Mouse (Mus musculus): ENCODE measurements around the gene Mmp23. TPM values are rescaled to one million over a fixed set of nuclear protein-coding genes. Genes with fewer than 3 reads are reported as not detected.

The Mmp23 gene
- polyA plus RNA-seq (2012; ENCODE audit: low replicate concordance), result 0.21 and 3.1 TPM in 2 replicates

GRCm38 (mm10) chr4:155653086-155653450 is at the start of gene Mmp23:
Gene Mmp23 (minus strand): TSS chr4:155653384.

DNA sequence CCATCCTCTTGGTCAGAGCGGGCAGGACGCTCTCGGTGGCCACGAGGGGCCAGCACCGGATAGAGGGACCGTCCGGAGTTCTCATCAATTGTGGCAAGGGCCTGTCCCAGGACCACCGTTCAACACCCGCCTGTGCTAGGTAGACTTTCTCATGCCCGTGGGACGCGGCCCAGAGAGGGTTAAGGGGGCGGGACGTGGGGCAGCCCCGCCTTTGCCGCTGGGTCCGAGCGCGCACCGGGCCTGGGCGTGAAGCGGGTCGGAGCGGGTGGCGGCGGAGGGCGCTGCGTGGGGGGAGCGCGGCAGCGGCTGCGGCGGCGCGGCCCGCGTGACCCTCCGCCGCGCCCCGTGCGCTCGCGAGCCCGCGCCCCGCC is 40.9 kb upstream of the Mmp23 start, which contains the start of gene Fndc10:
TSS of gene Fndc10 (plus strand) at position 232 of the 371 bp plus-strand sequence.

GRCm38 (mm10) chr4:155668689-155669597 is 15.8 kb upstream of the Mmp23 start, which contains the start of gene Mib2:
Gene Mib2 (minus strand): TSS chr4:155669198.

DNA sequence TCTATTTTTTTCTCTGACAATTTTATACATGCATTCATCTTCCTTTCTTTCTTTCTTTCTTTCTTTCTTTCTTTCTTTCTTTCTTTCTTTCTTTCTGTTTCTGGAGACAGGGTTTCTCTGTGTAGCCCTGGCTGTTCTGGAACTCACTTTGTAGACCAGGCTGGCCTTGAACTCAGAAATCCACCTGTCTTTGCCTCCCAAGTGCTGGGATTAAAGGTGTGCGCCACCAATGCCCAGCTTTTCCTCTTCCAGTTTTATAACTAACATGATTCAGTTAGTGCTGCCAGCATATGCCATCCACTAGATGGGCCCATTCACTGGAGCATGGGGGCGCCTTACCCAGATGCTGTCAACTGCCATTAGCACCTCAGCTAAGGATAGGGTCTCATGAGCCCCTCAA is 7.9 kb downstream of the Mmp23 start, which contains the start of gene Gm10563:
TSS of gene Gm10563 (minus strand) at position 101 of the 400 bp plus-strand sequence.

GRCm38 (mm10) chr4:155624338-155625291 is 28.6 kb downstream of the Mmp23 start, which contains the start of gene Cdk11b:
Gene Cdk11b (plus strand): TSS chr4:155624854.

GRCm38 (mm10) chr4:155601091-155601996 is 51.8 kb downstream of the Mmp23 start, which contains the start of gene Slc35e2:
Gene Slc35e2 (plus strand): TSS chr4:155601416.

Other genes starting within 250 kb of the Mmp23 start
- not detected in 2 replicates for gene Cfap74, start 244.2 kb downstream of the Mmp23 start, polyA plus RNA-seq (2012; ENCODE audit: low replicate concordance)
- 0.41 TPM in 1 of 2 replicates, not detected in the other for gene Tmem52, start 184.3 kb downstream of the Mmp23 start, polyA plus RNA-seq (2012; ENCODE audit: low replicate concordance)
- gene Gnb1, start 162.0 kb downstream of the Mmp23 start, polyA plus RNA-seq (2012; ENCODE audit: low replicate concordance), result 28.1 and 34.9 TPM in 2 replicates
- 93.2 and 99.6 TPM in 2 replicates for gene Nadk, start 91.0 kb downstream of the Mmp23 start, polyA plus RNA-seq (2012; ENCODE audit: low replicate concordance)
- gene Slc35e2, start 52.0 kb downstream of the Mmp23 start, polyA plus RNA-seq (2012; ENCODE audit: low replicate concordance), result 2.0 and 5.1 TPM in 2 replicates
- 45.7 and 53.4 TPM in 2 replicates for gene Cdk11b, start 28.5 kb downstream of the Mmp23 start, polyA plus RNA-seq (2012; ENCODE audit: low replicate concordance)
- not detected in 2 replicates for gene Gm10563, start 8.0 kb downstream of the Mmp23 start, polyA plus RNA-seq (2012; ENCODE audit: low replicate concordance)
- gene Mib2, start 15.8 kb upstream of the Mmp23 start, polyA plus RNA-seq (2012; ENCODE audit: low replicate concordance), result 37.9 and 63.0 TPM in 2 replicates
- 2.6 TPM in 2 replicates for gene Fndc10, start 41.0 kb upstream of the Mmp23 start, polyA plus RNA-seq (2012; ENCODE audit: low replicate concordance)
- 23.8 and 40.4 TPM in 2 replicates for gene Ssu72, start 51.4 kb upstream of the Mmp23 start, polyA plus RNA-seq (2012; ENCODE audit: low replicate concordance)
- 0.27 and 0.50 TPM in 2 replicates for gene Tmem240, start 81.4 kb upstream of the Mmp23 start, polyA plus RNA-seq (2012; ENCODE audit: low replicate concordance)
- gene Atad3a, start 107.7 kb upstream of the Mmp23 start, polyA plus RNA-seq (2012; ENCODE audit: low replicate concordance), result 52.4 and 57.8 TPM in 2 replicates
- 1.1 and 2.2 TPM in 2 replicates for gene Vwa1, start 121.3 kb upstream of the Mmp23 start, polyA plus RNA-seq (2012; ENCODE audit: low replicate concordance)
- gene Tmem88b, start 132.5 kb upstream of the Mmp23 start, polyA plus RNA-seq (2012; ENCODE audit: low replicate concordance), result 0.24 and 0.29 TPM in 2 replicates
- gene Ankrd65, start 137.1 kb upstream of the Mmp23 start, polyA plus RNA-seq (2012; ENCODE audit: low replicate concordance), result not detected in 2 replicates
- 26.3 and 70.8 TPM in 2 replicates for gene Mrpl20, start 149.5 kb upstream of the Mmp23 start, polyA plus RNA-seq (2012; ENCODE audit: low replicate concordance)
- 33.3 and 37.7 TPM in 2 replicates for gene Ccnl2, start 159.1 kb upstream of the Mmp23 start, polyA plus RNA-seq (2012; ENCODE audit: low replicate concordance)
- gene Aurkaip1, start 177.9 kb upstream of the Mmp23 start, polyA plus RNA-seq (2012; ENCODE audit: low replicate concordance), result 142 and 271 TPM in 2 replicates
- 0.21 and 2.1 TPM in 2 replicates for gene Mxra8, start 186.3 kb upstream of the Mmp23 start, polyA plus RNA-seq (2012; ENCODE audit: low replicate concordance)
- 152 and 222 TPM in 2 replicates for gene Dvl1, start 194.0 kb upstream of the Mmp23 start, polyA plus RNA-seq (2012; ENCODE audit: low replicate concordance)
- 0.08 TPM in 1 of 2 replicates, not detected in the other for gene Tas1r3, start 210.0 kb upstream of the Mmp23 start, polyA plus RNA-seq (2012; ENCODE audit: low replicate concordance)
- gene Cptp, start 216.1 kb upstream of the Mmp23 start, polyA plus RNA-seq (2012; ENCODE audit: low replicate concordance), result 2.0 and 2.6 TPM in 2 replicates
- gene Ints11, start 216.2 kb upstream of the Mmp23 start, polyA plus RNA-seq (2012; ENCODE audit: low replicate concordance), result 16.3 and 20.4 TPM in 2 replicates
- 349 and 415 TPM in 2 replicates for gene Pusl1, start 238.4 kb upstream of the Mmp23 start, polyA plus RNA-seq (2012; ENCODE audit: low replicate concordance)
- 59.5 and 63.0 TPM in 2 replicates for gene Acap3, start 238.4 kb upstream of the Mmp23 start, polyA plus RNA-seq (2012; ENCODE audit: low replicate concordance)

Measured in leukemia stem cell, adult 10-12 weeks (primary cell).